Mouse (Mus musculus) stomach, embryonic 14.5 days (tissue): ENCODE results near the gene Ppie. TPM values are rescaled to one million over a fixed set of nuclear protein-coding genes. Genes with fewer than 3 reads are reported as not detected.

Experiments used
- polyA plus RNA-seq: library from polyadenylated mRNA; unstranded; fragments of >200 nt; fragmentation: Nextera tagmentation; extraction: Ambion mirVana; gene quantifications from 2 replicates; pipeline ENCODE4 v1.2.1, GENCODE M21; 2014

Gene Ppie
- polyA plus RNA-seq, 1 experiment from 2014 or later = 109 TPM

Other genes starting within 250 kb of the Ppie start
- 1.8 and 2.5 TPM in 2 replicates for gene Mfsd2a, start 178.8 kb downstream of the Ppie start, polyA plus RNA-seq
- gene Mycl, start 144.3 kb downstream of the Ppie start, polyA plus RNA-seq = 26.9 and 30.4 TPM in 2 replicates
- 19.2 and 24.4 TPM in 2 replicates for gene Trit1, start 123.4 kb downstream of the Ppie start, polyA plus RNA-seq
- gene Bmp8b, start 34.8 kb downstream of the Ppie start, polyA plus RNA-seq = 0.80 and 1.1 TPM in 2 replicates
- not detected in 2 replicates for gene Oxct2b, start 23.7 kb downstream of the Ppie start, polyA plus RNA-seq
- gene Hpcal4, start 43.3 kb upstream of the Ppie start, polyA plus RNA-seq = 5.5 and 6.1 TPM in 2 replicates
- gene Nt5c1a, start 61.6 kb upstream of the Ppie start, polyA plus RNA-seq = not detected in 2 replicates
- gene Heyl, start 93.6 kb upstream of the Ppie start, polyA plus RNA-seq = 20.6 and 21.2 TPM in 2 replicates
- 56.2 and 57.2 TPM in 2 replicates for gene Pabpc4, start 122.4 kb upstream of the Ppie start, polyA plus RNA-seq
- gene Oxct2a, start 183.7 kb upstream of the Ppie start, polyA plus RNA-seq = not detected in 2 replicates
- 0.55 TPM in 1 of 2 replicates, not detected in the other for gene Bmp8a, start 203.3 kb upstream of the Ppie start, polyA plus RNA-seq